Mouse (Mus musculus) MEL (cell line): Measurements from ENCODE around the gene Pard3. TPM values are rescaled to one million over a fixed set of nuclear protein-coding genes. Genes with fewer than 3 reads are reported as not detected.

Source experiments
- DNase-seq: peaks from one replicate; pipeline ENCODE4 v3.0.0; 2011; ENCODE audit warnings: low read depth, low spot score
- H3K27ac ChIP-seq: 2 replicates; pipeline ENCODE4 v1.5.1; 2012; ENCODE audit warnings: low read depth, mild to moderate bottlenecking, control low read depth, low read length, moderate library complexity; ENCODE audit not compliant: control insufficient read depth
- H3K27me3 ChIP-seq, 2 experiments: fragments of 150-350 bp in 1 of 2; sonication (generic) in 1 of 2; 2 replicates each; pipeline ENCODE4 v1.6.1; 2012; ENCODE audit warnings: low read length in 2 of 2, mild to moderate bottlenecking in 2 of 2, improper control_type of control experiment in 1 of 2, moderate library complexity in 1 of 2; ENCODE audit not compliant: insufficient read depth in 2 of 2, control insufficient read depth in 1 of 2
- H3K36me3 ChIP-seq, 2 experiments: 2 replicates each; pipeline ENCODE4 v1.6.1; 2012 to 2014; ENCODE audit warnings: low read length in 2 of 2, improper control_type of control experiment in 1 of 2, inconsistent platforms in 1 of 2, mild to moderate bottlenecking in 1 of 2; ENCODE audit not compliant: insufficient read depth in 2 of 2, control insufficient read depth in 1 of 2
- H3K4me1 ChIP-seq, 2 experiments: fragments of 150-350 bp in 1 of 2; sonication (generic) in 1 of 2; 2 replicates each; pipeline ENCODE4 v1.6.1; 2012; ENCODE audit warnings: low read length in 2 of 2, improper control_type of control experiment in 1 of 2, mild to moderate bottlenecking in 1 of 2; ENCODE audit not compliant: insufficient read depth in 2 of 2, control insufficient read depth in 1 of 2
- H3K4me3 ChIP-seq, 2 experiments: fragments of 150-350 bp in 1 of 2; sonication (generic) in 1 of 2; 2 replicates each; pipeline ENCODE4 v1.5.1; 2012; ENCODE audit warnings: low read depth in 2 of 2, low read length in 2 of 2, mild to moderate bottlenecking in 2 of 2, moderate library complexity in 2 of 2, control low read depth in 1 of 2, improper control_type of control experiment in 1 of 2; ENCODE audit not compliant: control insufficient read depth in 1 of 2, insufficient read depth in 1 of 2
- H3K79me2 ChIP-seq: 2 replicates; pipeline ENCODE4 v1.6.1; 2012; ENCODE audit warnings: mild to moderate bottlenecking, low read length, moderate library complexity; ENCODE audit not compliant: control insufficient read depth, poor library complexity, insufficient read depth
- H3K9ac ChIP-seq: 2 replicates; pipeline ENCODE4 v1.6.1; 2012; ENCODE audit warnings: low read depth, mild to moderate bottlenecking, control low read depth, low read length, moderate library complexity; ENCODE audit not compliant: control insufficient read depth, poor library complexity, severe bottlenecking
- H3K9me3 ChIP-seq: fragments of 150-350 bp; sonication (generic); replicated peaks from 2 replicates; pipeline ENCODE4 v1.6.1; 2012; ENCODE audit warnings: mild to moderate bottlenecking, low read length, improper control_type of control experiment, moderate library complexity; ENCODE audit not compliant: insufficient read depth
- CHD1 ChIP-seq: IDR thresholded peaks from 2 replicates; pipeline ENCODE4 v1.6.1; 2012; ENCODE audit warnings: low read depth, mild to moderate bottlenecking, inconsistent platforms, low read length, improper control_type of control experiment
- CHD2 ChIP-seq: IDR thresholded peaks from 2 replicates; pipeline ENCODE4 v1.6.1; 2011; ENCODE audit warnings: low read length, improper control_type of control experiment
- CTCF ChIP-seq, 3 experiments: IDR thresholded peaks in 2 of 3; conservative IDR thresholded peaks in 1 of 3; 2 replicates each; pipeline ENCODE4 v1.5.1; 2011 to 2012; ENCODE audit warnings: low read length in 3 of 3, low read depth in 2 of 3, mild to moderate bottlenecking in 2 of 3, improper control_type of control experiment in 1 of 3, inconsistent platforms in 1 of 3, mixed read lengths in 1 of 3, moderate library complexity in 1 of 3; ENCODE audit not compliant: control insufficient read depth in 1 of 3, insufficient read depth in 1 of 3, poor library complexity in 1 of 3, severe bottlenecking in 1 of 3
- MAZ ChIP-seq: IDR thresholded peaks from 2 replicates; pipeline ENCODE4 v1.6.1; 2012; ENCODE audit warnings: low read depth, mild to moderate bottlenecking, inconsistent platforms, low read length, improper control_type of control experiment
- SMC3 ChIP-seq: IDR thresholded peaks from 2 replicates; pipeline ENCODE4 v1.6.1; 2011; ENCODE audit warnings: low read depth, low read length, improper control_type of control experiment
- TAL1 ChIP-seq: IDR thresholded peaks from 2 replicates; pipeline ENCODE4 v1.6.1; 2012; ENCODE audit warnings: mild to moderate bottlenecking, inconsistent platforms, low read length, moderate library complexity, mixed read lengths
- UBTF ChIP-seq: IDR thresholded peaks from 2 replicates; pipeline ENCODE4 v1.6.1; 2012; ENCODE audit warnings: low read depth, mild to moderate bottlenecking, inconsistent platforms, low read length, improper control_type of control experiment, moderate library complexity, borderline replicate concordance; ENCODE audit not compliant: insufficient read depth
- USF2 ChIP-seq, 2 experiments: IDR thresholded peaks; 2 replicates each; pipeline ENCODE4 v1.6.1; 2011 to 2012; ENCODE audit warnings: improper control_type of control experiment in 2 of 2, low read length in 2 of 2, borderline replicate concordance in 1 of 2, inconsistent platforms in 1 of 2, low read depth in 1 of 2, mild to moderate bottlenecking in 1 of 2; ENCODE audit not compliant: insufficient read depth in 1 of 2
- ZC3H11A ChIP-seq: IDR thresholded peaks from 2 replicates; pipeline ENCODE4 v1.6.1; 2012; ENCODE audit warnings: low read depth, mild to moderate bottlenecking, inconsistent platforms, low read length, improper control_type of control experiment
- polyA plus RNA-seq, 2 experiments: library from polyadenylated mRNA; stranded (reverse) in 1 of 2; unstranded in 1 of 2; fragments of >175 nt in 1 of 2; fragments of >200 nt in 1 of 2; gene quantifications; 2 replicates each; pipeline versions ENCODE4 v1.2.1 to v1.2.4; 2012; ENCODE audit warnings: low replicate concordance in 2 of 2, low read depth in 1 of 2; ENCODE audit not compliant: insufficient read length in 2 of 2, insufficient read depth in 1 of 2, missing spikeins in 1 of 2
- total RNA-seq: library from RNA; depleted of rRNA; stranded (reverse); fragments of 300-350 nt; gene quantifications from 2 replicates; pipeline ENCODE4 v1.2.3, GENCODE M21; 2012

Pard3 gene
- total and polyA plus RNA-seq, 3 experiments: not detected

DNA sequence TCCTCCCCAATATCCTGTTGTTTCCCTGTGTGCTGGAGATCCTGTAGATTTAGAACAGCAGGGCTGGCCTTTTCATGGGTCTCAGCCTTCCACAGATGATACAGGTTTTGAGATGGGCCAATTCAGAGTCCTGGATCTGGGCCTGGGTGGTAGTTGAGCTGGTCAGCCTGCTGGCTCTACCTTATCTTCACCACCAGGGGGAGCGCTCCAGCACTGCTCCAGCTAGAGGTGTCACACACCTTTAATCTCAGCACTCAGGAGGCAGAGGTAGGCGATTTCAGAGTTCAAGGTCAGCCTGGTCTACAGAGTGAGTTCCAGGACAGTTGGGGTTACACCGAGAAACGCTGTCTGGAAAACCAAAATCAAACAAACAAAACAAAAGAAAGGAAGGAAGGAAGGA, 525.6 kb downstream of the Pard3 start:
- Histone ChIP-seq H3K9ac (no peak overlapping the region), H3K27ac (no peak overlapping the region), H3K79me2 (no peaks in the 10 kb centered on the region), H3K36me3 (no peaks in the 10 kb centered on the region), H3K27me3 (no peaks in the 10 kb centered on the region), H3K4me3 (no peak overlapping the region), H3K9me3 (no peaks in the 10 kb centered on the region), H3K4me1 (no peaks in the 10 kb centered on the region)
- TF ChIP-seq UBTF: no peak
- TF ChIP-seq SMC3: peak; percentile 31
- no peak for TF ChIP-seq CHD1
- TF ChIP-seq CTCF (IDR thresholded peaks at IDR 0.05 in 2 of 3, conservative IDR thresholded peaks at IDR 0.05 in 1 of 3; ENCODE audit: control insufficient read depth in 1 of 3, insufficient read depth in 1 of 3, low read depth in 2 of 3, low read length in 3 of 3, poor library complexity in 1 of 3, severe bottlenecking in 1 of 3): peak; percentile 6 to 48 (median 21); a peak in 3 of 6 replicates
- no peak for TF ChIP-seq TAL1
- peak; percentile 4 for DNase-seq

DNA sequence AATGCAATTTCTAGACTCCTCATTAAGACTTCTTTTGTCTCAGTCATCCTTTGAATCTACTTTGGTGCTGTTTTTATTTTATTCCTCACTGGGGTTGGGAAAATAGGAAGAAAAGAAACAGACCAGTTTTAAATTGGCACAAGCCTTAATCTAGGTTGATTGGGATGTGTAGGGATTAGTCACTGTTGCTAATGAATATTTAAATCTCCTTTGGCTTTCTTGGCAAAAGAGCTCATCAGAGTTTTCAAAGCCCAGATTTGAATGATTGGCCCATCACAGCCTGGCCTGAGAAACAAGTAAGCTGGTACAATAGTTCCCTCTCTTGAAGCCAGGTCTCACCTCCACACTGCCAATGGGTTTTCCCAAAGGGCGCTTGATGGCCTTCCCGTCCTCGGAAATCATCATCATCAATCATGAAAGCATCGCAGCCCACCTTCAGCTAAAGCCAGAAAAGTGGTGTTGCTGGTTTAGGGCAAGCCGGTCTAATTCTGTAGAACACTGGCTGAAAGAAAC, 527.0 kb downstream of the Pard3 start:
- no peak for DNase-seq
- no peaks in the 10 kb centered on the region for H3K36me3 ChIP-seq
- no peaks in the 10 kb centered on the region for H3K79me2 ChIP-seq
- no peak overlapping the region for H3K9ac ChIP-seq
- no peaks in the 10 kb centered on the region for H3K9me3 ChIP-seq
- no peaks in the 10 kb centered on the region for H3K27me3 ChIP-seq
- no peak for TF ChIP-seq USF2 (IDR thresholded peaks at IDR 0.05; ENCODE audit: borderline replicate concordance in 1 of 2, insufficient read depth in 1 of 2, low read depth in 1 of 2, low read length in 2 of 2)
- no peak for TF ChIP-seq CHD2
- TF ChIP-seq UBTF: no peak
- no peak for TF ChIP-seq ZC3H11A
- TF ChIP-seq, all 39 proteins: peak for 0
- Histone ChIP-seq H3K27ac (no peak overlapping the region), H3K4me1 (no peaks in the 10 kb centered on the region), H3K4me3 (no peak overlapping the region)

DNA sequence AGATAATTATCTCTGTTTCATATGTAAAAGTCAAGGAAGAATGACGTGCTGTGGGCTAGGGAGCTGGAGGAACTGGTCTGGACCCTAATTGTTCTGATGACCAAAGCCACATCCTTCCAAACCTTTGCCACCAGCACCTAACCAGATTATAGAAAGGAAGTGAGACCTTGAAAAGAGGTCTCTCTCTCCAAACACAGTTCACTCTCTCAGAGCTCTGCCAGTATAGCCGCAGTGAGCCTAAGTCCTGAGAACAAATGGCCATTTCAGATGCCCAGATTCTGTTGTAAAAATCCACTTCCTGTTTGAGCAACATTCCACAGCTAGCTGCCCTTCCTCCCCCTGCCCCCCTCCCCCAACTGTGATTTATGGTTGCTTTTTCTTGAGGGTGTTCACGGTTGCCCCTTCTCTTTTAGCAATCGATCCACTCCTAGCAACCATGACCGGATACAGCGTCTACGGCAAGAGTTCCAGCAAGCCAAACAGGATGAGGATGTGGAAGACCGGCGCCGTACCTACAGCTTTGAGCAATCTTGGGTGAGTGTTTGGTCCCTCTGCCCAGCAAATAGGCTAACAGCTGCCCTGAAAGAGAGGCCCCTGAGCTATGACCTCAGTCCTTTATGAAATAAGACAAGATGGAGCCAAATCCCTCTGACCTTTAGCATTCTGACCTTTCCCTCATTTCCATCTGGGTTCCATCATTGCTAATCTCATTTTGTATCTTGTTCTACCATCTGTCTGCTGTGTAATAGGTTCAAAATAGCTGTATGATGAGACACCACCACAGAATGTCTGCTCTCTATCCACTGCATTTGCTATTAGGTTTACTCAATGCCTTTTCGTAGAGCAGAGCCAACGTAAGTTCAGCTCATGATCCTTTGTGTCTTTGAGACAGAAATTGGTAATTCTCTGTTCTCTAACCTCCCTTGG, 529.2 kb downstream of the Pard3 start:
- no peaks in the 10 kb centered on the region for H3K27me3 ChIP-seq
- no peaks in the 10 kb centered on the region for H3K9me3 ChIP-seq
- H3K9ac ChIP-seq: no peak overlapping the region
- no peak overlapping the region for H3K4me3 ChIP-seq
- H3K4me1 ChIP-seq: no peaks in the 10 kb centered on the region
- H3K79me2 ChIP-seq: no peaks in the 10 kb centered on the region
- no peak for DNase-seq
- no peak for TF ChIP-seq MAZ
- H3K36me3 ChIP-seq: no peaks in the 10 kb centered on the region
- H3K27ac ChIP-seq: no peak overlapping the region
